Mouse (Mus musculus): Measurements from ENCODE around the gene Tmem218. TPM values are rescaled to one million over a fixed set of nuclear protein-coding genes. Genes with fewer than 3 reads are reported as not detected.

Gene Tmem218
- 7.1 and 7.5 TPM in 2 replicates for polyA plus RNA-seq (2012; ENCODE audit: insufficient read depth, insufficient read length, missing spikeins)

DNA sequence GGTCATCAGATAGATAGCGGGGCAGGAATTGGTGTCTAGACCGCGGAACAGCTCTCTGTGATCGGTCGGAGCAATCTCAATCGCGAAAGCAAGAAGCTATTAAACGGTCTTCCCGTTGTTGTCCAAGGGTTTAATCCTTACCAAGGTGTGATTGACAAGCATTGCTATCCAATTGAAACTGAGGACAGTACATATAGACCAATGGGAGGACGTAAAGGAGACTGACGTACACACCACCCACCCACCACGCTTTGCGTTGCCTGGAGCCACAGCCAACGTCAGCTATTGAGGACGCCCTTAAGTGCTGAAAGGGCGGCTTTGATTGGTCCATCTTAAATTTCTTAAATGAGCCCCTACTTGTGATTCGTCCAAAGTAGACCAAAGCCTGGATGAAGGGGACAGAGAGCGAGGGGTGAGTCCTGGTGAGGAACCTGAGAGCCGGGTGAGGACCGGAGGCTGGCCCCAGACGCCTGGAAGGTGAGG, at the start of gene Tmem218:
Gene Tmem218, plus strand, starts transcription at position 295 of the 483 bp plus-strand sequence.
- Histone ChIP-seq H3K4me1 (ENCODE audit: control insufficient read depth, insufficient read depth, insufficient read length, low read length) (no peaks in the 10 kb centered on the region), H3K4me3 (ENCODE audit: insufficient read depth, low read depth, low read length) (peak within 1 kb of the TSS; percentile 75), H3K27ac (replicated peaks; ENCODE audit: low read depth, low read length) (peak within 1 kb of the TSS; percentile 57)

DNA sequence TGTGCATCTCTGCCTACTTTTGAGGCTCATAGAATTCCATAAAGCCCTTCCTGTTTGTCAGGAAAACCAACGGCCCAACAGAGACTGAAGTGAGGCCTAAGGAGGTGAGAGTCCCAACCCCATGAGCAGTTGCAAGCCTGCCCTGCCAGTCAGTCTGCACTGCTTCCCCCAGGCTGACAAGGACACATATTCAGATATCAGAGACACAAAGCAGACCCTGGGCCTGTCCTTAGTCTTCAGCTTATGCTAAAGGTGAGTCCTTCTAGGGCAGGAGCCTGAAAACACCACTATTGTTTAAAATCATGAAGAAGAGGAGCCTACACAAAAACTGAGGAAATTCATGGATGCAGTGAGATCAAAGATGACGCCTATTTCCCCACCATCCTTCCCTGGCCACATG, 47.3 kb upstream of the Tmem218 start:
- Histone ChIP-seq H3K4me3 (ENCODE audit: insufficient read depth, low read depth, low read length) (no peak overlapping the region), H3K27ac (replicated peaks; ENCODE audit: low read depth, low read length) (no peak overlapping the region), H3K4me1 (ENCODE audit: control insufficient read depth, insufficient read depth, insufficient read length, low read length) (no peaks in the 10 kb centered on the region)

DNA sequence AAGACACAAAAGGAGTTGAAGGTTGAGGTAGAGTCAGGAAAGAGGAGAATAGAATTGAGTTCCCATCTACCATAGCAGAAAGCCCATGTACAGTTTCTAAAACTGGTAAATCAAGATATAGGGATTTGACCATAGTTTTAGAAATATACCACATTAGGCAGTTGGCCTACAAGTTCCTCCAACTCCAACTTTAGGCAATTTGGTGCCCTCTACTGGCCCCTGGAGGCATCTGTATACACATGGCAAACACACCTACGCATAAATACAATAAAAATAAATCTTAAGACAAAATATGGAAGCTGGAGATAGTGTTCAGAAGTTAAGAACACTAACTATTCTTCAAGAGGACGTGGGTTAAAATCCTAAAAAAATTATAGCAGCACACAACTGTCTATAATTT, 41.1 kb upstream of the Tmem218 start:
- H3K4me3 ChIP-seq (ENCODE audit: insufficient read depth, low read depth, low read length) = no peak overlapping the region
- H3K4me1 ChIP-seq (ENCODE audit: control insufficient read depth, insufficient read depth, insufficient read length, low read length) = no peaks in the 10 kb centered on the region
- H3K27ac ChIP-seq (replicated peaks; ENCODE audit: low read depth, low read length) = no peak overlapping the region

DNA sequence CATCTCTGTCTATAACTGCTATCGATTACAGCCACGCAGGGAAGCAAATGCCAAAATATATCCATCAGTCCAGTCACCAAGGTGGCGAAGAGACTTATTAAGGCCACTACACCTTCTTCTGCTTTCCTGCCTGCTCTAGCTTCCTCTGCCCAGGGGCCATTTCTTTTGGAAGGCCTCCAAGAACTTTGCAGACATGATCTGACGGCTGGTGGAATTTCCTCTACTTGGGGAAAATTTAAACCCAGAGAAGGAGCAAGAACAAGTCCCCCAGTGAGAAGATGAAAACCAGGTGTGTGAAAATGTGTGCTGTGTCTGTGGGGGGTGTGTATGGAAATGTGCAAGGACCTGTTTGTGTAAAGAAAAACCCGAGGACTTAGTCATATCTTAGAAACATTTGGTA, 34.6 kb upstream of the Tmem218 start:
- Histone ChIP-seq H3K4me3 (ENCODE audit: insufficient read depth, low read depth, low read length) (no peak overlapping the region), H3K4me1 (ENCODE audit: control insufficient read depth, insufficient read depth, insufficient read length, low read length) (no peaks in the 10 kb centered on the region), H3K27ac (replicated peaks; ENCODE audit: low read depth, low read length) (no peak overlapping the region)

DNA sequence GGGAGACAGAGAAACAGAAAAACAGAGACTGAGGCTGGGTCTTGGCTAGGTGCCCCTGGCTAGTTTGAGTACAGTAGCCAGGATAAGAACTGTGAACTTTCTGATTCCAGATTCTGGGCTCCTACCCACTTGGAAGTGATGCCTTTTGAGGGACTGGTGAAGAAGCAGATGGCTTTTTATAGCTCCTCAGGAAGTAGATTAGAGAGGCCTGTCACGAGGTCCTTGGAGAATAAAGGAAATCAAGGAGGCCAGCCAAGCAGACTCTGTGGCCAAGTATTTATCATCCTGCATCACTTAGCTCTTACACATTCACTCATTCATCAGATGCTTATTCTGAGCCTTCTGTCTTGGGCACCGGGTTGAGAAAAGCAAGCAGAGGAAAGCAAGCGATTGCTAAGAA, 32.0 kb upstream of the Tmem218 start:
- no peak overlapping the region for H3K4me3 ChIP-seq (ENCODE audit: insufficient read depth, low read depth, low read length)
- H3K4me1 ChIP-seq (ENCODE audit: control insufficient read depth, insufficient read depth, insufficient read length, low read length) = no peaks in the 10 kb centered on the region
- H3K27ac ChIP-seq (replicated peaks; ENCODE audit: low read depth, low read length) = no peak overlapping the region

DNA sequence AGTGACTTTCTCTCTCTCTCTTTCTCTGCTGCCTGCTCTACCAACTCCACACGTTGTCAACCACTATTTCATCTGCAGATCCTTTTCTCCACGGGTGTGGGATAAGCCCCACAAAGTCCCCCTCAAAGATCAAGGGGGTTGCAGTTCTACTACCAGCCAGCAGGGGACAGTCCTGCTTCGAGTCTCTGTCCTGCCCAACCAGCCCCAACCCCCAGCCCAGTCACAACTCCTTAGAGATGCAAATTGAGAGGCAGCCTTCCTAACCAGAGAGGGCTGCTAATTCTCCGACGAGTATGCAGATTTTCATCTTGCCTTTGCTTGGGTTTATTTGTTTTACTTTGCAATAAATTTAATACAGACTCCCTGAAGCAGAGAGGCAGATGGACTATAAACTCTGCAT, 30.9 kb upstream of the Tmem218 start:
- Histone ChIP-seq H3K4me1 (ENCODE audit: control insufficient read depth, insufficient read depth, insufficient read length, low read length) (no peaks in the 10 kb centered on the region), H3K27ac (replicated peaks; ENCODE audit: low read depth, low read length) (no peak overlapping the region), H3K4me3 (ENCODE audit: insufficient read depth, low read depth, low read length) (no peak overlapping the region)

DNA sequence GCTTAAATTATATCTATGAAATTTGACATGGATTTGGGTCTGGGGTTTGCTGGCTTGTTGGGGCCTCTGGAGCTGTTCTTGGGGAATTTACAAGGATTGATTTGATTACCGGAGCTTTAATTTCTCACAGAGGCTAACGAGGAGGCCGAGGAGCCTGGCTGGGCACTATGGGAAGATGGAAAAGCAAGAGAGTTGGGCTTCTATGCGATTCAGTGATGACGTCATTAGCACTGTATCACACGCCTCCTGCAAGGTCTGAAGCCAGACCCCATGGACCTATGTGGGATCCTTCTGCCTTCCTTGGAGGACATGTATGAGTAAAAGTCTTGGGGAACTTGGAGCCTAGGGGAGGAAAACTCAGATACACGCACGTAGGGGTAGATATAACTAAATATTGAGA, 30.5 kb upstream of the Tmem218 start:
- Histone ChIP-seq H3K4me3 (ENCODE audit: insufficient read depth, low read depth, low read length) (no peak overlapping the region), H3K27ac (replicated peaks; ENCODE audit: low read depth, low read length) (no peak overlapping the region), H3K4me1 (ENCODE audit: control insufficient read depth, insufficient read depth, insufficient read length, low read length) (no peaks in the 10 kb centered on the region)

DNA sequence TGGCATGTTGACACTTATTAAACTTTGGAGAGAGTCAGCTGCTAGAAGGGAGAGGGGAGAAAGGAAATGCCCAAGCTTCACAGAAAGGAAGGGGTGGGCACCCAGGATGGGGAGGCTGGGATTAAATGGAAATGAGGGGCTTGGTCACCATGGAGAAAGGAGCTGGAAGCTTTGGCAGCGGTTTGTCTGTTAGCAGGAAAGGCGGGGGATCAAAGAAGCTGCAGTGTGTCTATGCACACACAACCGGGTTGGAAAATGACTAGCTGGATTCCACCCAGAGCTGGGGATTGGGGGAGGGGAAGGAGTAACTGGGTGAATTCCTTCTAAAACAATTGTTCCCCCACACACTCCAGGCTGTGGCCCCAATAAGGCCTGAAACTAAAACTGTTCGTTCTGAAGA, 29.1 kb upstream of the Tmem218 start:
- no peaks in the 10 kb centered on the region for H3K4me1 ChIP-seq (ENCODE audit: control insufficient read depth, insufficient read depth, insufficient read length, low read length)
- H3K4me3 ChIP-seq (ENCODE audit: insufficient read depth, low read depth, low read length) = no peak overlapping the region
- H3K27ac ChIP-seq (replicated peaks; ENCODE audit: low read depth, low read length) = no peak overlapping the region

DNA sequence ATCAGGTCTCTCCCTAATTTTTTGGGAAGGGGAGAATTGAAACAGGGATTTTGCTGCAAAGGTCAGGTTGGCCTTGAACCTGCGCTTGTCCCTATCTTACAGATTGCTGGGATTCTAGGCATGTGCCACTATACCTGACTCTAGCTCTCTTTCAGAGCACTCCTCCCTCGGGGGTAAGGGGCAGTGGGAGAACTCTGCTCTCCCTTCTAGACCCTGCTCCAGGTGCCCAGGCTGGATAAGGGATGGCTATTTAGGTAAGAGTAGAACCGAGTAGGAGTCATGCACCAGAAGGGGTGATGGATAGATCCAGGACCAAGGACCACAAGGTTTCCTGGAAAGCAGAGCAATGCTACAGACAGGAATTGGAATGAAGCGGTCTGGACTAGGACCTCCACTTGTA, 28.4 kb upstream of the Tmem218 start:
- no peak overlapping the region for H3K4me3 ChIP-seq (ENCODE audit: insufficient read depth, low read depth, low read length)

DNA sequence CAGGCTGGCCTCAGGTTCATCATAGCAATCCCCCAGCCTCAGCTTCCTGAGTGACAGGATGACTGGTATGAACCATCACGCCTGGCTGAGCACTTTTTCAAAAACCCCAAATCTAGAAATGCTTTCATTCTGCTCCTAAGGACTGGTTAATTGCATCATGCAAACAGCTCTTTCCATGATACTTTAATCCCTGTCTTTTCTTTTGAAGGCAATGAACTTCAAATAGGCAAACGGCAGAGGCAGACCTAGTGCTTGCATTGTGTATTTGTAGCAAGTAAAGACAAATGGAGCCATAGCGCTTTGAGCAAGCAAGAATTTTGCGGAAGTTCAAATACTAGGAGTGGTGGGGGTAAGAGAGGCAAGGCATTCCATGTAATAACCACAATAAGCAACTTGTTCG, 26.4 kb upstream of the Tmem218 start:
- Histone ChIP-seq H3K4me3 (ENCODE audit: insufficient read depth, low read depth, low read length) (no peak overlapping the region), H3K4me1 (ENCODE audit: control insufficient read depth, insufficient read depth, insufficient read length, low read length) (no peaks in the 10 kb centered on the region), H3K27ac (replicated peaks; ENCODE audit: low read depth, low read length) (no peak overlapping the region)

More for the DNA sequence above, 28.4 kb upstream of the Tmem218 start:
- H3K4me1 ChIP-seq (ENCODE audit: control insufficient read depth, insufficient read depth, insufficient read length, low read length) = no peaks in the 10 kb centered on the region
- no peak overlapping the region for H3K27ac ChIP-seq (replicated peaks; ENCODE audit: low read depth, low read length)

DNA sequence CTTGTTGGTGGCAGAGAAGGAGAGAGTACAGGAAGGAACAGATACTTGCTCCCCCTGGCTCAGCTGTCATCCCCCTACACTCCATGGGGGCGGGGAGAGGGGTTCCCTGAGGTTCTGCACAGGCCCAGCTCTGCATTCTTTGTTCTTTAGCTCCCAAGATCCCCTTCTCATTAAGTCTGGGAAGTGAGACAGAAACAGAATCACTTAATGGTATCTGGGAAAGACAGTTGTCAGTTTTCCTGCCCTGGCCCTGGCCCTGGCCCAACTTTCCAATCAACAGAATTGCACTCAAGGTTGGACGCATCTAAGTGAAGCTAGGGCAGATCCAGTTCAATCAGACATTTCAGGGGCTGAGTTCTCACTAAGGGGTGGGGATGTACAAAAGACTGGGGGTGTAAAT, 24.8 kb upstream of the Tmem218 start:
- Histone ChIP-seq H3K4me3 (ENCODE audit: insufficient read depth, low read depth, low read length) (no peak overlapping the region), H3K27ac (replicated peaks; ENCODE audit: low read depth, low read length) (no peak overlapping the region), H3K4me1 (ENCODE audit: control insufficient read depth, insufficient read depth, insufficient read length, low read length) (no peaks in the 10 kb centered on the region)

DNA sequence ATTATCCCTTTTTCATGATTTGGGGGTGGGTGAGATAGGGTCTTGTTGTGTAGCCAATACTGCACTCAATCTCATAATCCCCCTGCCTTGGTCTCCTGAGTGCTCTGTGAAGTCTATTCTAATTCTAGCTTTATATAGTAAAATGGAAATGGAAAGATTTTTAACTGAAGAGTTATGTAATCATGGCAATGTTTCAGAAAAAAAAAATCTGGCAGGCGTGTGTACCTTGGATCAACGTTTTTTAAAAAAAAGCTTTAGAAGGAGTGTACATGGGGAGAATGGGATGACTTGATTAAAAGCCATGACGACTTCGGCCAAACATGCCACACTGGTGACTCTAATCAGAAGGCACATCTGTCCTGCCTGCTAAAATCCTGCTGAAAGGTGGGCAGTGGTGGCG, 20.6 kb upstream of the Tmem218 start:
- Histone ChIP-seq H3K27ac (replicated peaks; ENCODE audit: low read depth, low read length) (no peak overlapping the region), H3K4me1 (ENCODE audit: control insufficient read depth, insufficient read depth, insufficient read length, low read length) (no peaks in the 10 kb centered on the region), H3K4me3 (ENCODE audit: insufficient read depth, low read depth, low read length) (no peak overlapping the region)

DNA sequence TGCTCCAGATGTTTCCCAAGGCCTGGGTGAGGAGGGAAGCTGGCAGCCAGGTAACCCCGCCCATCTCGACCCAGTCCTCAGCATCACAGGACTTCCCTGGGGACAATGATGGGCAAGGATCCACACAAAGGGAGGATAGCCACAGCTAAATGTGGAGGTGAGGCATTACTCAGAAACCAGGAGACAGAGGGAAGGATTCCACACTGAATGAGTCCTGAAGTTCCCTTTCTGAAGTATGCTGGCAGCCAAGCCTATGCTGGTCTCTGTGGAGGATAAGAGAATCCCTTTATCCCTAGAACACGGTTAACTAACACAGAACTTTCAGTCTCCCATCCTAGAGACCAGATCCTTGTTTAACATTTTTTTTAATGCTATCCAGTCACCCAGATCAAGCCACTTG, 20.0 kb upstream of the Tmem218 start:
- no peak overlapping the region for H3K27ac ChIP-seq (replicated peaks; ENCODE audit: low read depth, low read length)
- no peaks in the 10 kb centered on the region for H3K4me1 ChIP-seq (ENCODE audit: control insufficient read depth, insufficient read depth, insufficient read length, low read length)
- H3K4me3 ChIP-seq (ENCODE audit: insufficient read depth, low read depth, low read length) = no peak overlapping the region

DNA sequence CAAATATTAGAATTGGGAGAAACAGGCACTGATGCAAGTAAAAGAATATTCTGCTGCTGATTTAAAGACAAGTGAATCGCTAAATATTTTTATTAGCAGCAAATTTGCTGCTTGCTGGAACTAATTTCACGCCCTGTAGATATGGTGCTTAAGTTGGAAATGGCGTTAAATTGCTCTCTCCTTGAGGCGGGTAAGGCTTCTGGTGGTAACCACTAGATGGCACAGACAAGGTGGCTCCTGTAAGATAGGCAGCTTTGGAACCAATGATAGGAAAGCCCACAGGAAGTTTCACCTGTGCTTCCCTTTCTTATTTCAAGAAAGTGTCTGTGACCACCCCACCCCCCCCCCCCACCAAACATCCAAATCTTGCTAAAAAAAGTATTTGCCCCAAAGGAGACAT, 11.0 kb upstream of the Tmem218 start:
- Histone ChIP-seq H3K4me3 (ENCODE audit: insufficient read depth, low read depth, low read length) (no peak overlapping the region), H3K4me1 (ENCODE audit: control insufficient read depth, insufficient read depth, insufficient read length, low read length) (no peaks in the 10 kb centered on the region), H3K27ac (replicated peaks; ENCODE audit: low read depth, low read length) (no peak overlapping the region)

DNA sequence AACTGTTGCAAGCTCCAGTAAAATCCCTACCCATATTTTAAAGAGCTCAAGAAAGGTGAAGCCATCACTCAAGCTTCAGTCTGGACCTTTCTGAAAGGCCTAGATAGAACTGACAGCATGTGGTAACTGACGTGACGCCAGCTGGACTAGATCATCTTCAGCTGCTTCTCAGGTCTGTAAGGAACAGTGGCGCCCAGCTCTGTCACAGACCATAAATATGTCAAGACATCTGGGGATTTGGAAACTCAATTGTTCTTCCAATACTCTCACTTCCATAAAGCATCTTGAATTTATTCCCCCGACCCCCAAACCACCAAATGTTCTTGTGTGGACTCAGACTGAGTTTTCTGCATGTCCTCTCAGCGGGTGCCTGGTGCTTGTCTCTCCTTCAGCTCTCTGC, 7.6 kb upstream of the Tmem218 start:
- Histone ChIP-seq H3K4me1 (ENCODE audit: control insufficient read depth, insufficient read depth, insufficient read length, low read length) (no peaks in the 10 kb centered on the region), H3K27ac (replicated peaks; ENCODE audit: low read depth, low read length) (no peak overlapping the region), H3K4me3 (ENCODE audit: insufficient read depth, low read depth, low read length) (no peak overlapping the region)

DNA sequence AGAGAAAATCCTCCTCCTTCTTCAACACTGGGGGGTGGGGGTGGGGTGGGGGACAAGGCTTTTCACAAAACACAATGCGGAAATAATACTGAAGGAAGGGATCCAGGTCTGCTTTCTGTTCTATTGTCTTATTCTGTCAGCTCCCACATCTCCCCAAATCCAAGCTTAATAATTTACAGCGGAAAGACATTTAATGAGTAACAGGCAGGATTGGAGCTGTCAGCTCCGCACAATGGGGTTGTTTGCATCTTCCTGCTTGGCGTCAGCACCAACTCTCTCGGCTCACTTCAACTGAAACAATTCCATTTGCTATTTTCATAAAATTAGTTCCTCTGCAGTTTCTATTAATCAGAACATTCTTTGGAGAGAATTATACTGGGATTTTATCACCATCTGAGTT, 4.1 kb upstream of the Tmem218 start:
- no peak overlapping the region for H3K27ac ChIP-seq (replicated peaks; ENCODE audit: low read depth, low read length)
- H3K4me3 ChIP-seq (ENCODE audit: insufficient read depth, low read depth, low read length) = no peak overlapping the region
- no peaks in the 10 kb centered on the region for H3K4me1 ChIP-seq (ENCODE audit: control insufficient read depth, insufficient read depth, insufficient read length, low read length)
